Mouse (Mus musculus) erythroblast, embryonic 14.5 days (primary cell): ENCODE data around the gene Ins1. TPM values are rescaled to one million over a fixed set of nuclear protein-coding genes. Genes with fewer than 3 reads are reported as not detected.

ENCODE experiments used
- H3K27me3 ChIP-seq: 2 replicates; pipeline ENCODE4 v1.6.1; 2012; ENCODE audit warnings: inconsistent platforms; ENCODE audit not compliant: control insufficient read depth
- H3K36me3 ChIP-seq: 2 replicates; pipeline ENCODE4 v1.6.1; 2012; ENCODE audit warnings: mild to moderate bottlenecking, inconsistent platforms; ENCODE audit not compliant: control insufficient read depth
- H3K4me1 ChIP-seq: 2 replicates; pipeline ENCODE4 v1.6.1; 2012; ENCODE audit warnings: inconsistent platforms; ENCODE audit not compliant: control insufficient read depth
- H3K4me3 ChIP-seq: replicated peaks from 2 replicates; pipeline ENCODE3; 2012; ENCODE audit warnings: moderate library complexity, mild to moderate bottlenecking, inconsistent platforms
- H3K9me3 ChIP-seq: 2 replicates; pipeline ENCODE4 v1.6.1; 2012; ENCODE audit warnings: low read length, inconsistent platforms, mixed read lengths; ENCODE audit not compliant: control insufficient read depth
- GATA1 ChIP-seq: IDR thresholded peaks from 2 replicates; pipeline ENCODE4 v1.6.1; 2012; ENCODE audit warnings: low read length, inconsistent platforms, mixed read lengths
- TAL1 ChIP-seq: IDR thresholded peaks from 3 replicates; pipeline ENCODE4 v1.6.1; 2012; ENCODE audit warnings: low read length, inconsistent platforms, mixed read lengths
- polyA plus RNA-seq: library from polyadenylated mRNA; stranded (reverse); fragments of >175 nt; gene quantifications from 2 replicates; pipeline ENCODE4 v1.2.3, GENCODE M21; 2012

The Ins1 gene
- not detected in 2 replicates for polyA plus RNA-seq

DNA sequence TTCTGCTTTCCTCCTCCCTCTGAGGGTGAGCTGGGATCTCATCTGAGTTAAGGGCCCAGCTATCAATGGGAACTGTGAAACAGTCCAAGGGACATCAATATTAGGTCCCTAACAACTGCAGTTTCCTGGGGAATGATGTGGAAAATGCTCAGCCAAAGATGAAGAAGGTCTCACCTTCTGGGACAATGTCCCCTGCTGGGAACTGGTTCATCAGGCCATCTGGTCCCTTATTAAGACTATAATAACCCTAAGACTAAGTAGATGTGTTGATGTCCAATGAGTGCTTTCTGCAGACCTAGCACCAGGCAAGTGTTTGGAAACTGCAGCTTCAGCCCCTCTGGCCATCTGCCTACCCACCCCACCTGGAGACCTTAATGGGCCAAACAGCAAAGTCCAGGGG, at the start of gene Ins1:
Ins1 (plus strand) TSS at position 301 of the 400 bp plus-strand sequence.
- H3K36me3 ChIP-seq = no peaks in the 10 kb centered on the region
- H3K4me1 ChIP-seq = no peaks in the 10 kb centered on the region
- H3K4me3 ChIP-seq = no peak within 1 kb of the TSS
- H3K9me3 ChIP-seq = peaks cover 4% of the 10 kb centered on the region; the same call in 1 of the 2 replicates
- no peak for TF ChIP-seq GATA1
- no peak for TF ChIP-seq TAL1
- H3K27me3 ChIP-seq = no peaks in the 10 kb centered on the region
